Mouse (Mus musculus): ENCODE measurements around the gene Pip5k1c. TPM values are rescaled to one million over a fixed set of nuclear protein-coding genes. Genes with fewer than 3 reads are reported as not detected.

Gene Pip5k1c
- polyA plus RNA-seq, 1 experiment from 2014 or later = 46.2 TPM

GRCm38 (mm10) chr10:81356352-81356990, 63.7 kb downstream of the Pip5k1c start:
- no peak overlapping the region for H3K4me3 ChIP-seq (ENCODE audit: low read depth, low read length)
- peak; percentile 1; the same call in 1 of the 2 replicates for ATAC-seq (ENCODE audit: low FRiP score)
- peak; percentile 82 for DNase-seq (ENCODE audit: low spot score, missing footprints)
- no peak overlapping the region for H3K9ac ChIP-seq (ENCODE audit: low read length)
- H3K27ac ChIP-seq (ENCODE audit: low read depth, low read length) = no peak overlapping the region
- no peaks in the 10 kb centered on the region for H3K27me3 ChIP-seq (ENCODE audit: control insufficient read depth, insufficient read depth, low read length)
- no peaks in the 10 kb centered on the region for H3K36me3 ChIP-seq (ENCODE audit: control insufficient read depth, insufficient read depth, low read length)
- H3K4me2 ChIP-seq = no peak overlapping the region
- peaks cover 25% of the 10 kb centered on the region for H3K4me1 ChIP-seq (ENCODE audit: control insufficient read depth, insufficient read depth, low read length)
- H3K9me3 ChIP-seq (ENCODE audit: control insufficient read depth, low read length) = no peaks in the 10 kb centered on the region
- WGBS = 60% methylated on average over 12 of the region's 12 CpGs

- WGBS = 2% methylated on average over 79 of the region's 79 CpGs
- H3K36me3 ChIP-seq (ENCODE audit: control insufficient read depth, insufficient read depth, low read length) = no peaks in the 10 kb centered on the region
- H3K9me3 ChIP-seq (ENCODE audit: control insufficient read depth, low read length) = no peaks in the 10 kb centered on the region
- ATAC-seq (ENCODE audit: low FRiP score) (peak; percentile 92), DNase-seq (ENCODE audit: low spot score, missing footprints) (peak; percentile 98)
- no peak within 1 kb of the TSS for H3K27ac ChIP-seq (ENCODE audit: low read depth, low read length)
- peak within 1 kb of the TSS; percentile 65 for H3K4me3 ChIP-seq (ENCODE audit: low read depth, low read length)
- H3K27me3 ChIP-seq (ENCODE audit: control insufficient read depth, insufficient read depth, low read length) = no peaks in the 10 kb centered on the region
- H3K9ac ChIP-seq (ENCODE audit: low read length) = peak within 1 kb of the TSS; percentile 78
- H3K4me2 ChIP-seq = peak within 1 kb of the TSS; percentile 96
- peaks cover 25% of the 10 kb centered on the region for H3K4me1 ChIP-seq (ENCODE audit: control insufficient read depth, insufficient read depth, low read length)
These were observed 64.5 kb downstream of the Pip5k1c start, which contains the start of gene Mfsd12 for GRCm38 (mm10) chr10:81356991-81357844. TSS of gene Mfsd12 (plus strand) at chr10:81357491.

- Histone ChIP-seq H3K4me1 (ENCODE audit: control insufficient read depth, insufficient read depth, low read length) (peaks cover 28% of the 10 kb centered on the region), H3K9ac (ENCODE audit: low read length) (peak overlapping the region; percentile 78; the same call in 1 of the 2 replicates), H3K36me3 (ENCODE audit: control insufficient read depth, insufficient read depth, low read length) (no peaks in the 10 kb centered on the region), H3K4me3 (ENCODE audit: low read depth, low read length) (peak overlapping the region; percentile 65), H3K4me2 (peak overlapping the region; percentile 96), H3K9me3 (ENCODE audit: control insufficient read depth, low read length) (no peaks in the 10 kb centered on the region), H3K27ac (ENCODE audit: low read depth, low read length) (no peak overlapping the region), H3K27me3 (ENCODE audit: control insufficient read depth, insufficient read depth, low read length) (peaks cover 4% of the 10 kb centered on the region; the same call in 1 of the 2 replicates)
- ATAC-seq (ENCODE audit: low FRiP score) (no peak), DNase-seq (ENCODE audit: low spot score, missing footprints) (no peak)
- 25% methylated on average over 4 of the region's 4 CpGs for WGBS
These were observed 65.4 kb downstream of the Pip5k1c start for GRCm38 (mm10) chr10:81358209-81358608.

GRCm38 (mm10) chr10:81358841-81359240, 66.1 kb downstream of the Pip5k1c start:
- no peak overlapping the region for H3K4me3 ChIP-seq (ENCODE audit: low read depth, low read length)
- peaks cover 34% of the 10 kb centered on the region for H3K4me1 ChIP-seq (ENCODE audit: control insufficient read depth, insufficient read depth, low read length)
- H3K36me3 ChIP-seq (ENCODE audit: control insufficient read depth, insufficient read depth, low read length) = no peaks in the 10 kb centered on the region
- no peaks in the 10 kb centered on the region for H3K9me3 ChIP-seq (ENCODE audit: control insufficient read depth, low read length)
- no peak for DNase-seq (ENCODE audit: low spot score, missing footprints)
- H3K27me3 ChIP-seq (ENCODE audit: control insufficient read depth, insufficient read depth, low read length) = peaks cover 7% of the 10 kb centered on the region
- no peak overlapping the region for H3K27ac ChIP-seq (ENCODE audit: low read depth, low read length)
- no peak overlapping the region; the same call in 1 of the 2 replicates for H3K9ac ChIP-seq (ENCODE audit: low read length)
- no peak overlapping the region for H3K4me2 ChIP-seq
- ATAC-seq (ENCODE audit: low FRiP score) = no peak
- WGBS = 48% methylated on average over 1 of the region's 1 CpGs

DNA sequence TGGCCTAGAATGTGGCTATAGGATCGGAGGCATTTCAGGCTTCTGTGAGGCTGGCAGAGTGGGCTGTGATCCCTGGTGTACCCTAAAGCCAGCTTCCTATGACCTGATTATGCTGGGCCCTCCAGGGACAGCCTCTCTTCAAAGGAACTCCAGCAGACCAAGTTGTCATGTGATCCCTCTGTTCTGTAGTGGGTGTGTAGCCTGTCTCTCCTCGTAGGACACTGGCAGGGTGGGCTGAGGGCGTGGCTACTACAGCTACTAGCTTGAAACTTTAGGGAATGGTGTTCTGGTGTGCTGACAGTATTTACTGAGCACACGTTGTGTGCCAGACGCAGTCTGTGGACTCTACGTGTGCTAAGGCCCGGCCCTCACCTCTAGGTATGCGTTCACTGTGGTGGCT, 68.0 kb downstream of the Pip5k1c start:
- DNase-seq (ENCODE audit: low spot score, missing footprints) (no peak), ATAC-seq (ENCODE audit: low FRiP score) (no peak)
- Histone ChIP-seq H3K4me1 (ENCODE audit: control insufficient read depth, insufficient read depth, low read length) (peaks cover 51% of the 10 kb centered on the region), H3K4me3 (ENCODE audit: low read depth, low read length) (no peak overlapping the region), H3K9me3 (ENCODE audit: control insufficient read depth, low read length) (no peaks in the 10 kb centered on the region), H3K4me2 (no peak overlapping the region), H3K27me3 (ENCODE audit: control insufficient read depth, insufficient read depth, low read length) (peaks cover 11% of the 10 kb centered on the region), H3K36me3 (ENCODE audit: control insufficient read depth, insufficient read depth, low read length) (no peaks in the 10 kb centered on the region), H3K27ac (ENCODE audit: low read depth, low read length) (no peak overlapping the region), H3K9ac (ENCODE audit: low read length) (0 out of 2 replicates have a peak overlapping the region, but pooled peaks have one; percentile 7)
- WGBS = 73% methylated on average over 8 of the region's 8 CpGs

GRCm38 (mm10) chr10:81362336-81362949, 69.7 kb downstream of the Pip5k1c start:
- Histone ChIP-seq H3K36me3 (ENCODE audit: control insufficient read depth, insufficient read depth, low read length) (peaks cover 6% of the 10 kb centered on the region; the same call in 1 of the 2 replicates), H3K4me1 (ENCODE audit: control insufficient read depth, insufficient read depth, low read length) (peaks cover 61% of the 10 kb centered on the region), H3K9me3 (ENCODE audit: control insufficient read depth, low read length) (no peaks in the 10 kb centered on the region), H3K27ac (ENCODE audit: low read depth, low read length) (no peak overlapping the region), H3K27me3 (ENCODE audit: control insufficient read depth, insufficient read depth, low read length) (peaks cover 11% of the 10 kb centered on the region), H3K4me3 (ENCODE audit: low read depth, low read length) (no peak overlapping the region), H3K4me2 (no peak overlapping the region), H3K9ac (ENCODE audit: low read length) (no peak overlapping the region)
- ATAC-seq (ENCODE audit: low FRiP score) (no peak), DNase-seq (ENCODE audit: low spot score, missing footprints) (peak; percentile 86)
- 77% methylated on average over 12 of the region's 12 CpGs for WGBS

GRCm38 (mm10) chr10:81363436-81364346, 70.9 kb downstream of the Pip5k1c start:
- H3K9me3 ChIP-seq (ENCODE audit: control insufficient read depth, low read length) = no peaks in the 10 kb centered on the region
- H3K4me2 ChIP-seq = peak overlapping the region; percentile 52
- peaks cover 13% of the 10 kb centered on the region for H3K36me3 ChIP-seq (ENCODE audit: control insufficient read depth, insufficient read depth, low read length)
- peak overlapping the region; percentile 28 for H3K4me3 ChIP-seq (ENCODE audit: low read depth, low read length)
- H3K27me3 ChIP-seq (ENCODE audit: control insufficient read depth, insufficient read depth, low read length) = peaks cover 11% of the 10 kb centered on the region
- H3K4me1 ChIP-seq (ENCODE audit: control insufficient read depth, insufficient read depth, low read length) = peaks cover 50% of the 10 kb centered on the region
- no peak overlapping the region; the same call in 1 of the 2 replicates for H3K27ac ChIP-seq (ENCODE audit: low read depth, low read length)
- ATAC-seq (ENCODE audit: low FRiP score) (no peak), DNase-seq (ENCODE audit: low spot score, missing footprints) (no peak)
- WGBS = 8% methylated on average over 54 of the region's 54 CpGs
- H3K9ac ChIP-seq (ENCODE audit: low read length) = peak overlapping the region; percentile 57

DNA sequence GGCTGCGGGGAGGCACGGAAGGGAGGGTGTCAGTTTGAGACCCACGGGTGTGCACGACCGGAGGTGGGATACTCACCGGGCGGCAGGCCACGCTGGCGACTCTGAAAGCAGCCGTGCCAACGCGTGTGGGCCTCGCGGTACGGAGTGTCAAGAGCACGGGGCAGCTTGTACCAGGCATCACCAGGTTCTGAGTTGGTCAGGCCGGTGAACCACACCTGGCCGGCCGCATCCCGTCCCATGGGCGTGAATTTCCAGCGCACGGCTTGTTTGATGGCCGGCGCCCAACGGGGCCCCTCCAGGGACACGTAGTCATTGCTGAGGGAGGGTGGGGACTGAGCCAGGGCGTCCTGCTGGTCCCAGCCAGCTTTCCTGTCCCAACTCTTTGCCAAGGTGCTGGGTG, 71.9 kb downstream of the Pip5k1c start:
- ATAC-seq (ENCODE audit: low FRiP score) (0 out of 2 replicates have a peak, but pooled peaks have one; percentile 6), DNase-seq (ENCODE audit: low spot score, missing footprints) (peak; percentile 92)
- Histone ChIP-seq H3K4me3 (ENCODE audit: low read depth, low read length) (0 out of 2 replicates have a peak overlapping the region, but pooled peaks have one; percentile 2), H3K36me3 (ENCODE audit: control insufficient read depth, insufficient read depth, low read length) (peaks cover 20% of the 10 kb centered on the region), H3K9me3 (ENCODE audit: control insufficient read depth, low read length) (no peaks in the 10 kb centered on the region), H3K27me3 (ENCODE audit: control insufficient read depth, insufficient read depth, low read length) (peaks cover 11% of the 10 kb centered on the region), H3K27ac (ENCODE audit: low read depth, low read length) (no peak overlapping the region), H3K4me1 (ENCODE audit: control insufficient read depth, insufficient read depth, low read length) (peaks cover 42% of the 10 kb centered on the region), H3K4me2 (peak overlapping the region; percentile 52), H3K9ac (ENCODE audit: low read length) (peak overlapping the region; percentile 1; the same call in 1 of the 2 replicates)
- 15% methylated on average over 28 of the region's 28 CpGs for WGBS
